Mouse (Mus musculus): Measurements from ENCODE around the gene Vamp2. TPM values are rescaled to one million over a fixed set of nuclear protein-coding genes. Genes with fewer than 3 reads are reported as not detected.

Vamp2 gene
- polyA plus RNA-seq, 1 experiment from 2014 or later = 63.1 TPM

GRCm38 (mm10) chr11:69059357-69059974 is 28.8 kb upstream of the Vamp2 start, which contains the start of gene Borcs6:
Borcs6 (plus strand) TSS chr11:69059717.
- DNase-seq (ENCODE audit: low spot score) = peak; percentile 96
- peaks cover 42% of the 10 kb centered on the region for H3K4me1 ChIP-seq
- no peaks in the 10 kb centered on the region for H3K9me3 ChIP-seq (replicated peaks)
- peak within 1 kb of the TSS; percentile 86 for H3K4me3 ChIP-seq
- under 1% methylated on average over 64 of the region's 64 CpGs for WGBS
- H3K27ac ChIP-seq (replicated peaks) = peak within 1 kb of the TSS; percentile 93
- H3K36me3 ChIP-seq = peaks cover 4% of the 10 kb centered on the region
- peaks cover 7% of the 10 kb centered on the region for H3K27me3 ChIP-seq (ENCODE audit: low read depth, poor library complexity, severe bottlenecking)

DNA sequence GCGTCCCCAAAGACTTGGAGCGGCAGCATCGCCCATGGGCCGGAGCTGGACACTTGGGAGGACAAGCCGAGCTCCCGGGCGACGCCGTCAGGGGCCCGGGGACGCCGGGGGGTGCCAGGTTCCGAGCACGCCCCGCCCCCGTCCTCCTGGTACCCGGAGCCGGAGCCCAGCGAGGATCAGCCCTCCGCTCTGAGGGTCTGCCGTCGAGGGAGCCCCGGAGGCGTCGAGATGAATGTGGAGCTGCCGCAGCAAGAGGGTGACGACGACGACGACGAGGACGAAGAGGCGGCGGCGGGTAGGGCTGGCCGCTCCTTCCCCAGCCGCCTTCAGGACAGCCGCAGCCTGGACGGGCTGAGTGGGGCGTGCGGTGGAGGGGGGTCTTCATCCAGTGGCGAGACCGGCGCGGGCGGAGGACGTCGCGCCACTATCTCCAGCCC is 28.3 kb upstream of the Vamp2 start:
- no peaks in the 10 kb centered on the region for H3K36me3 ChIP-seq
- no peaks in the 10 kb centered on the region for H3K9me3 ChIP-seq (replicated peaks)
- DNase-seq (ENCODE audit: low spot score) = no peak
- H3K27me3 ChIP-seq (ENCODE audit: low read depth, poor library complexity, severe bottlenecking) = peaks cover 7% of the 10 kb centered on the region
- WGBS = 0% methylated on average over 49 of the region's 49 CpGs
- peak overlapping the region; percentile 93 for H3K27ac ChIP-seq (replicated peaks)
- peaks cover 47% of the 10 kb centered on the region for H3K4me1 ChIP-seq
- peak overlapping the region; percentile 86 for H3K4me3 ChIP-seq

GRCm38 (mm10) chr11:69060448-69061254 is 27.6 kb upstream of the Vamp2 start:
- Histone ChIP-seq H3K27ac (replicated peaks) (peak overlapping the region; percentile 93), H3K4me1 (peaks cover 47% of the 10 kb centered on the region), H3K27me3 (ENCODE audit: low read depth, poor library complexity, severe bottlenecking) (peaks cover 10% of the 10 kb centered on the region), H3K9me3 (replicated peaks) (no peaks in the 10 kb centered on the region), H3K4me3 (peak overlapping the region; percentile 86), H3K36me3 (no peaks in the 10 kb centered on the region)
- DNase-seq (ENCODE audit: low spot score) = peak; percentile 56
- under 1% methylated on average over 40 of the region's 40 CpGs for WGBS

DNA sequence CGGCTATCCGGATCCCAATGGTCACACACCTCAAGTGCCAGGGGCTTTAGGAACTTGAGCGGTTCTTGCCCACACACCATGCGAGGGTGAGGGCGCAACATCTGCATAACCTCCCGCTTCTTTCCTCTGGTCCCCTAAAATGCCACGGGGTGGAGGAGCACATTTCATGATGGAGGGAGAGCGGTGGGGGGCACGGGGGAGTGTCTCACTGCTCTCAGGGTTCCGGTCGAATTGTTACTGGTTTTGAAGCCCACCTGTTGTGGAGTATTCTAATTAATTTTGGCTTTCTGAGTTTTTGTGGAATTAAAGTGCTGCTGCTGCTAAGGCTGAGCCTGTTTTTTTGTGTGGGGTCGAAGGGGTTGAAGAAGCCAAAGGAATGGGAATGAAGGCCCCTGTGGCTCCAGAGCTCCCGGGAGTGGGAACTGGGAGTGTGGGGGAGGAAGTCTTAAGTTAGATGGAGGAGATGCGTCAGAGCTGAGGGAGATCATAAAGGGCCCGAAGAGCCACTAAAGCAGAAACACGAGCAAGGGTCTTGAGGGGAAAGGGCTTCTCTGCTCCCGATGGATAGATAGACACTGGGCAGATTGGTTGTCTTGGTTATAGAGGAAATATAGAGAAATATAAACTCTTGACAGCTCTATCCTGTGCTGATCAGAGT is 26.9 kb upstream of the Vamp2 start:
- H3K9me3 ChIP-seq (replicated peaks) = no peaks in the 10 kb centered on the region
- H3K27me3 ChIP-seq (ENCODE audit: low read depth, poor library complexity, severe bottlenecking) = peaks cover 12% of the 10 kb centered on the region
- H3K4me1 ChIP-seq = peaks cover 54% of the 10 kb centered on the region
- DNase-seq (ENCODE audit: low spot score) = no peak
- 5% methylated on average over 17 of the region's 17 CpGs for WGBS
- H3K36me3 ChIP-seq = no peaks in the 10 kb centered on the region
- H3K27ac ChIP-seq (replicated peaks) = peak overlapping the region; percentile 93
- peak overlapping the region; percentile 86 for H3K4me3 ChIP-seq

DNA sequence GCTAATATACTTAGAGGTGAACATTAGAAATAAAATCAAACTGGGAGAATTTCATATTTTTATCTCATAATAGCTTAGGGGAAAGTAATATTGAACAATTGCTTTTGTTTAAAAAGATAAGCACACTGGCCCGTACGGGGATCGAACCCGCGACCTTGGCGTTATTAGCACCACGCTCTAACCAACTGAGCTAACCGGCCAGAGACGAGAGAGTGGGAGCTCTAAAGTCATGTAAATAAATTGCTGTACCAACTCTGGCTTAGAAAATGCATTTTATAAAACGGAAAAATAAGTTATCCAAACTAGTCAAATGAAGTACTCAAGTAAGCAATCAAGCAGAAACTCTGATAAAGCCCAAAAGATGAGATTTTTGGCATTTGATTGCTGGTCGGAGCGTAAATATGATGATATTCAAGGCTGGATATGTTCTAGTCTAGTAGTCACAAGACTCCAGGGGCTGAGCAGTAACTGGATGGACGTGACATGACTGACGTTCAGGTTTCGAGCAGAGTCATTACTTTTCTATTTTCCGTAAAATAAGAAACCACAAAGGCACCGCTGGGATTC is 26.0 kb upstream of the Vamp2 start:
- Histone ChIP-seq H3K36me3 (no peaks in the 10 kb centered on the region), H3K9me3 (replicated peaks) (no peaks in the 10 kb centered on the region), H3K4me3 (peak overlapping the region; percentile 86), H3K4me1 (peaks cover 63% of the 10 kb centered on the region), H3K27me3 (ENCODE audit: low read depth, poor library complexity, severe bottlenecking) (peaks cover 12% of the 10 kb centered on the region), H3K27ac (replicated peaks) (peak overlapping the region; percentile 63)
- DNase-seq (ENCODE audit: low spot score) = peak; percentile 69
- under 1% methylated on average over 17 of the region's 17 CpGs for WGBS

- no peaks in the 10 kb centered on the region for H3K9me3 ChIP-seq (replicated peaks)
- H3K27me3 ChIP-seq (ENCODE audit: low read depth, poor library complexity, severe bottlenecking) = peaks cover 15% of the 10 kb centered on the region
- under 1% methylated on average over 19 of the region's 19 CpGs for WGBS
- no peaks in the 10 kb centered on the region for H3K36me3 ChIP-seq
- H3K27ac ChIP-seq (replicated peaks) = peak overlapping the region; percentile 73
- peaks cover 63% of the 10 kb centered on the region for H3K4me1 ChIP-seq
- peak; percentile 92 for DNase-seq (ENCODE audit: low spot score)
- peak overlapping the region; percentile 86 for H3K4me3 ChIP-seq
Observed at GRCm38 (mm10) chr11:69062761-69063224, 25.5 kb upstream of the Vamp2 start.

GRCm38 (mm10) chr11:69063413-69064201 is 24.7 kb upstream of the Vamp2 start:
- H3K36me3 ChIP-seq = no peaks in the 10 kb centered on the region
- peak; percentile 92 for DNase-seq (ENCODE audit: low spot score)
- H3K9me3 ChIP-seq (replicated peaks) = no peaks in the 10 kb centered on the region
- H3K27ac ChIP-seq (replicated peaks) = peak overlapping the region; percentile 87
- H3K4me1 ChIP-seq = peaks cover 55% of the 10 kb centered on the region
- WGBS = under 1% methylated on average over 31 of the region's 31 CpGs
- peak overlapping the region; percentile 86 for H3K4me3 ChIP-seq
- H3K27me3 ChIP-seq (ENCODE audit: low read depth, poor library complexity, severe bottlenecking) = peaks cover 16% of the 10 kb centered on the region

DNA sequence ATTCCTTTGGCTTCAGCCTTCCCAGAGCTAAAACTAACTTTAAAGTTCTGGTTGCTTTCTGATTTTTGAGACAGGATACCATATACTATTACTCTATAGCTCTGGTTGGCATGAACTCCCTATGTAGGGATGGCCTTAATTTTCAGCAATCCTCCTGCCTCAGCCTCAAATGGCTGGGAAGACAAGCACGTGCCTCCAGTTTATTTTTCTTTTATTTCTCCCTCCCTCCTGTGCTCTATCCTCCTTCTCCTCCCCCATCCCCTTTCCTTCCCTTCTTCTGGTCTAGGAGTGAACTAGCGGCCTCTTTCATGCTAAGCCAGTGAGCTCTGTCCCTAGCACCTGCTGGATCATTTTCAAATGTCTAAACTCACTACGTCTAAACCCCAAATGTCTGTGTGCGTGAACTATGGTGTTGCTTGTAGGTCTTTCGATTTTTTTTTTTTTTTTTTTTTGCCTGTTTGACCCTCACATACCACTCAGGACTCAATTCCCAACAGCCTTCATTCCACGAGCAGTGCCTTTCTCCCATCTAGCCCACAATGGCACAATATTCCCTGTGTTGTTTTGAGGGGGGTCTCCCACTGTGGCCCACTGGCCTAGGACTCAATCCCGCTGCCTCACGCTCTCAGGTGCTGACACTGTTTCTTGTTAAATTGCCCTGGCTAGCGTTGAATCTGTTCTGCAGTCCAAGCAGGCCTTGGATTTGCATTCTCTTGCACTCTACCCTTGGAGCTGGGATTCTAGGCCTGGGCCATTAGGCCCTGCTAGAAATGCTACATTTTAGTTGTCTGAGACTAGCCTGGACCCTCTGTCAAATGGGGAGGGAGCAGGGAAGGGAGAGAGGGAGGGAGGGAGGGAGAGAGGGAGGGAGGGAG is 23.8 kb upstream of the Vamp2 start:
- 40% methylated on average over 9 of the region's 9 CpGs for WGBS
- Histone ChIP-seq H3K27me3 (ENCODE audit: low read depth, poor library complexity, severe bottlenecking) (peaks cover 16% of the 10 kb centered on the region), H3K4me3 (peak overlapping the region; percentile 86), H3K4me1 (peaks cover 53% of the 10 kb centered on the region), H3K36me3 (no peaks in the 10 kb centered on the region), H3K9me3 (replicated peaks) (no peaks in the 10 kb centered on the region), H3K27ac (replicated peaks) (peak overlapping the region; percentile 87)
- DNase-seq (ENCODE audit: low spot score) = no peak

DNA sequence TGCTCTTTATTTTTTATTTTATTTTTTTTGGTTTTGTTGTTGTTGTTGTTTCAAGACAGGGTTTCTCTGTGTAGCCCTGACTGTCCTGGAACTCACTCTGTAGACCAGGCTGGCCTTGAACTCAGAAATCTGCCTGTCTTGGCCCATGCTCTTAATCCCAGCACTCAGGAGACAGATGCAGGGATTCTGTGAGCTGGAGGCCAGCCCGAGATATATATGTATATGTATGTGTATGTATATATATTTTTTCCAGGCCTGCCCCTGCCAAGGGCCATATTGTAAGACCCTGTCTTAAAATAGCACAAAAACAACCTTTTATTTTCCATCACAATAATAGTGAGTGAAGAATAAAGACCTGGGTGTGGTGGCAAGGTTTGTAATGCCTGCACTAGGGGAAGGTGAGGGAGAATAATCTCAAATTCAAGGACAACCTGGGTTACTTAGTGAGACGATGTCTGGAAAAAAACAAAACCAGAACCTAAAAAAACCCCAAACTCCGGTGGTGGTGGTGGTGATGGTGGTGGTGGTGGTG is 22.8 kb upstream of the Vamp2 start:
- H3K4me3 ChIP-seq = peak overlapping the region; percentile 59
- DNase-seq (ENCODE audit: low spot score) = no peak
- 49% methylated on average over 3 of the region's 3 CpGs for WGBS
- peaks cover 16% of the 10 kb centered on the region for H3K27me3 ChIP-seq (ENCODE audit: low read depth, poor library complexity, severe bottlenecking)
- H3K36me3 ChIP-seq = no peaks in the 10 kb centered on the region
- no peaks in the 10 kb centered on the region for H3K9me3 ChIP-seq (replicated peaks)
- no peak overlapping the region for H3K27ac ChIP-seq (replicated peaks)
- peaks cover 56% of the 10 kb centered on the region for H3K4me1 ChIP-seq

DNA sequence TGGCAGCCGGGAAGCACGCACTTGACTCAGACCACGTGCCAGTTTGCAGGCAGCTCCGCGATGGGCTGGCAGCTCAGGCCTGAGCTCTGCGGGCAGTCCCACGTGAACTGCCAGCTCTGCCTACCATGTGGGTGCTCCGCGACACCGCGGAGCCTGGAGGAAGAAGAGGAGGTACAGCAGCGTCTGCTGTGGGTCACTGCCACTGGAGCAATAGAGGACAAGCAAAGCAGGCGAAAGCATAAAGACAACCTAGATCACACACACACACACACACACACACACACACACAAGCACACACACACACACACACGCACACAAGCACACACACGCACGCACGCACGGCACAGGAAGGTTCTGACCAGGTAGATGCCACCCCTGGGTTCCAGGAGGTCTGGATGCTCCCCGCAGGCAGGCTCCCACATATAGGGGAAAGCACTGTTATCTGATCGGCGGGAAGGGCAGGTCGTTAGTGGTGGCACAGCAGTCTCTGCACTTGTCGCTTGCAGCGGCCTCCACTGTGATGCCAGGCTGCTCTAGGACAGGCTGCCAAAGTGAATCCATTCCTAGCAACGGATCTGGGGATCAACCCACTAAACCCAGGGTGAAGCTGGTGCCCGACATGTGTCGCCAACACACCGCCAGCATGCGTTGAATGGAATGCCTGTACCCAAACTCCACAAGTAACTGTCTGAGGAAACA is 22.0 kb upstream of the Vamp2 start:
- peaks cover 53% of the 10 kb centered on the region for H3K4me1 ChIP-seq
- H3K9me3 ChIP-seq (replicated peaks) = no peaks in the 10 kb centered on the region
- no peaks in the 10 kb centered on the region for H3K36me3 ChIP-seq
- peaks cover 13% of the 10 kb centered on the region for H3K27me3 ChIP-seq (ENCODE audit: low read depth, poor library complexity, severe bottlenecking)
- H3K4me3 ChIP-seq = peak overlapping the region; percentile 59
- 1% methylated on average over 29 of the region's 29 CpGs for WGBS
- DNase-seq (ENCODE audit: low spot score) = peak; percentile 44
- H3K27ac ChIP-seq (replicated peaks) = peak overlapping the region; percentile 69
